Mouse (Mus musculus) limb, embryonic 15.5 days (tissue): ENCODE measurements around the gene Aldh1a1. TPM values are rescaled to one million over a fixed set of nuclear protein-coding genes. Genes with fewer than 3 reads are reported as not detected.
"Not testable (repeated sequence)": the region's sequence is repeated elsewhere in the genome, so short reads cannot be mapped to it uniquely, and the experiment has no call there.

ENCODE experiments used
- ATAC-seq: fragments of 200-750 bp; cut with Nextera tagmentation; 2 replicates; pipeline ENCODE4 v1.8.0; 2017; ENCODE audit warnings: low read depth, moderate TSS enrichment; ENCODE audit not compliant: insufficient number of reproducible peaks, low FRiP score, low TSS enrichment
- H3K27ac ChIP-seq: fragments of 300-500 bp; sonication (generic); 2 replicates; pipeline ENCODE4 v1.5.1; 2015; ENCODE audit warnings: moderate library complexity, mild to moderate bottlenecking, inconsistent platforms
- H3K27me3 ChIP-seq: fragments of 300-500 bp; sonication (generic); 2 replicates; pipeline ENCODE4 v1.6.1; 2015; ENCODE audit warnings: inconsistent platforms
- H3K36me3 ChIP-seq: fragments of 300-500 bp; sonication (generic); 2 replicates; pipeline ENCODE4 v1.6.1; 2015; ENCODE audit warnings: inconsistent platforms
- H3K4me1 ChIP-seq: fragments of 300-500 bp; sonication (generic); 2 replicates; pipeline ENCODE4 v1.6.1; 2015; ENCODE audit warnings: inconsistent platforms
- H3K4me2 ChIP-seq: fragments of 300-500 bp; sonication (generic); 2 replicates; pipeline ENCODE4 v1.6.1; 2015; ENCODE audit warnings: mild to moderate bottlenecking, inconsistent platforms
- H3K4me3 ChIP-seq: fragments of 300-500 bp; sonication (generic); 2 replicates; pipeline ENCODE4 v1.5.1; 2015; ENCODE audit warnings: mild to moderate bottlenecking, inconsistent platforms
- H3K9ac ChIP-seq: fragments of 300-500 bp; sonication (generic); 2 replicates; pipeline ENCODE4 v1.6.1; 2015; ENCODE audit warnings: inconsistent platforms
- H3K9me3 ChIP-seq: fragments of 300-500 bp; sonication (generic); 2 replicates; pipeline ENCODE4 v1.6.1; 2016; ENCODE audit warnings: inconsistent platforms
- WGBS: fragments of 180-500 bp; shearing (Covaris S2); methylation state at CpG from one replicate; pipeline ENCODE4 v1.1.7; 2015; 5-methylcytosine and 5-hydroxymethylcytosine counted together
- polyA plus RNA-seq: library from polyadenylated mRNA; unstranded; fragments of >200 nt; fragmentation: Nextera tagmentation; extraction: Ambion mirVana; gene quantifications from 2 replicates; pipeline ENCODE4 v1.2.1, GENCODE M21; 2015

Aldh1a1 gene
- polyA plus RNA-seq, 1 experiment from 2014 or later = 2.4 TPM

DNA sequence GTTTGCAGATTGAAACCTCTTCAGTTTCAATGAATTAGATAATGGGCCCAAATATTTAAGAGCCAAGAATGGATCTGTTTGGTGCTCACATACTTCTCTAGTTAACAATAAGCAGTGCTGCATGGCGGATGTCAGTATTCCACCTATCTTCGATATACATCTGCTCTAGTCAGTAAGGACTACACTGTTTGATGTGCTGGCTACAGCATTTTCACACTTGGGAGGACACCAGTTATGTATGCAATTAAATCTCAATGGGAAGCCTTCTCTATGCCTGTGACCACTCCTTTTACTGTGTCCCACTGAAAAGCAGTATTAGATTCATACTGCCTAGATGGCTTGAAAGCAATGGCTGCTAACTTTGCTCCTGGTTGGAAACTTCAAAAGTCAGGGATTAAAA is 111.4 kb downstream of the Aldh1a1 start:
- WGBS = 93% methylated on average over 2 of the region's 2 CpGs
- Histone ChIP-seq H3K9me3 (no peaks in the 10 kb centered on the region), H3K27ac (no peak overlapping the region), H3K36me3 (no peaks in the 10 kb centered on the region), H3K27me3 (no peaks in the 10 kb centered on the region), H3K4me3 (no peak overlapping the region), H3K4me1 (no peaks in the 10 kb centered on the region), H3K4me2 (no peak overlapping the region), H3K9ac (no peak overlapping the region)
- no peak for ATAC-seq

DNA sequence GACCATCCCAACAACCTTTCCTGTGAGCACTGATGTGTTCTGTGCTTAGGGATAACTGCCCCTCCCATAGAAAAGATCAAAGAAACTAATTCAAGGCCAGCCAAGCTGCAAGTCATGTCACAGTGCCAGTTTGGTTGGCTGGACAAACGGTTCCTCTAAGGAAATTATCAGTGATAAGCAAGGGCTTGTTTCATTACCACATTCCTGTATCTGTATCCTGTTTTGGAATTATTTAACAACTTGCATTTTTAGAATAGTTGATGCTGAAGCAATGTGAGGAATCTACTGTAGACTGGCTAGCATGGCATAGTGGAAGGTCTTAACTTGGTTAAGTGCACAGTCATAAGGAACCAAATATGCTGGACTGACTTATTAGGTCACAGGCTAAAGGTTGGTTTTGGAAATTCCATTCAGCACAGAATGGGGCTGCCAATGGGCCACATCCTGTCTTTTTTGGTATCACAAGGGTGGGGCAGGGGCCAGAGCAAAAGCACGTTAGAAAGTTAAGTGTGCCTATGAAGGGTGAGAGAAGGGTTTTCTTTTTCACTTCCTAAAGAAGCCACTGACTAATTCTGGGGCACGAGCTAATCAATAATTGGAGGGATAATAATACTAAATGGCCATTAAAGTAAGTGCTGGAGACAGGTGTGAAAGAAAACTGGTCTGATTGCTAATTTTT is 121.9 kb downstream of the Aldh1a1 start:
- H3K9ac ChIP-seq = no peak overlapping the region
- H3K27ac ChIP-seq = no peak overlapping the region
- H3K4me1 ChIP-seq = no peaks in the 10 kb centered on the region
- WGBS = 58% methylated on average over 3 of the region's 3 CpGs
- no peak overlapping the region for H3K4me2 ChIP-seq
- no peaks in the 10 kb centered on the region for H3K9me3 ChIP-seq
- no peaks in the 10 kb centered on the region for H3K27me3 ChIP-seq
- H3K36me3 ChIP-seq = no peaks in the 10 kb centered on the region
- ATAC-seq = no peak
- H3K4me3 ChIP-seq = no peak overlapping the region

DNA sequence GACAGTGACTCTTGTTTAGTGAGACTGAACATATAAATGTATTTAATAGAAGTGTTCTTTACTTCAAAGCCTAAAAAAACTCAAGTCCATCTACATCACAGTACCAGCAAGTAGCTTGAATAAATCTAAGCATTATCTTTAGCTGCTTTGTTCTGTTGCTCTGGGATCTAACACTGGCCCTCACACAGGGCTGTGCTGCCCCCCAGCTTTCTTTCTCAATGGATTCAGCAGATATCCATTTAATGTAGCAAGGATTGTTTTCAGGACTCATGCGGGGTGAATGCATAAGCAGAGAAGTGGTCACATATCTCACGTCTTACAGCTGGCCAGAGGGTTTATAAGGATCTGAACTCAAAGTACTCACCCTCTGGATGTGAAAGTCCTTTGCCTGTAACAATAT is 129.9 kb downstream of the Aldh1a1 start:
- WGBS = 78% methylated on average over 2 of the region's 2 CpGs
- no peak overlapping the region for H3K27ac ChIP-seq
- no peak overlapping the region for H3K4me3 ChIP-seq
- H3K36me3 ChIP-seq = no peaks in the 10 kb centered on the region
- no peak for ATAC-seq
- H3K4me2 ChIP-seq = no peak overlapping the region
- H3K9ac ChIP-seq = no peak overlapping the region
- no peaks in the 10 kb centered on the region for H3K27me3 ChIP-seq
- H3K9me3 ChIP-seq = no peaks in the 10 kb centered on the region
- no peaks in the 10 kb centered on the region for H3K4me1 ChIP-seq

DNA sequence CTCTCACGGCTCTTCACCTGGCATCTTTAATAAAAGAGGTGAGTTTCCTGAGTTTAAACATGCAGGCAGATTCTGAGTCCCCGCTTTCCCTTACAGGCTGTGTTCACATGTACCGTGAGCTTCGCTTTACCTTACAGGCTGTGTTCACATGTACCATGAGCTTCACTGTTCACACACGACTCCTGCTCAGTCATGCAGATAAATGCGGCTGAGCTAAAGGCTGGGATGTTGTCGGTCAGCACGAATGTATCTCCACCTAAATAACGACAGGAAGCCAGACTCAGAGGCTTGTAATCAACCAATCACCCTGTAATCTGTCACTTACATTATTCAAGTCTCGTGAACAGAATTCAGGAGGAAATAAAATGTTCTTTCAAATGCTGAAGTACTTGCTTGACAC is 130.9 kb downstream of the Aldh1a1 start:
- no peaks in the 10 kb centered on the region for H3K27me3 ChIP-seq
- H3K36me3 ChIP-seq = no peaks in the 10 kb centered on the region
- H3K4me3 ChIP-seq = no peak overlapping the region
- H3K9me3 ChIP-seq = no peaks in the 10 kb centered on the region
- H3K4me2 ChIP-seq = no peak overlapping the region
- H3K9ac ChIP-seq = no peak overlapping the region
- 66% methylated on average over 10 of the region's 10 CpGs for WGBS
- no peak overlapping the region for H3K27ac ChIP-seq
- H3K4me1 ChIP-seq = no peaks in the 10 kb centered on the region
- no peak for ATAC-seq

DNA sequence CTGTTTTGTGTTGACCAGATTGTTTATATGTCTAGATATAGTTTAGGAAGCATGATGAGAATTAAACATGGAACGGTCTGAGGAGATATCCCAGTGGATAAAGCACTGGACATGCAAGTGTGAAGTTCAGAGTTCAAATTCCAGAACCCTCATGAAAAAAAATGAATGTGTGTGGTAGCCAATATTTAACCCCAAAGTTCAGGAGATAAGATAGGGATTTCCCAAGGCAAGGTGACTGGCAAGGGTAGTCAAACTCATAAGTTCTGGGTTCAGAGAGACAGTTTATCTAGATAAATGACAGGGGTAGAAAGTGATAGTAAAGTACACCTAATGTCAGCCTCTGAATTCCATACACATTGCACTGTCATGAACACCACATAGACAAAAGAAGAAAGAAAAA is 138.5 kb downstream of the Aldh1a1 start:
- Histone ChIP-seq H3K9ac (no peak overlapping the region), H3K4me2 (no peak overlapping the region), H3K27ac (no peak overlapping the region), H3K36me3 (no peaks in the 10 kb centered on the region), H3K27me3 (no peaks in the 10 kb centered on the region), H3K4me1 (no peaks in the 10 kb centered on the region), H3K9me3 (no peaks in the 10 kb centered on the region), H3K4me3 (no peak overlapping the region)
- ATAC-seq = no peak
- 87% methylated on average over 1 of the region's 1 CpGs for WGBS

DNA sequence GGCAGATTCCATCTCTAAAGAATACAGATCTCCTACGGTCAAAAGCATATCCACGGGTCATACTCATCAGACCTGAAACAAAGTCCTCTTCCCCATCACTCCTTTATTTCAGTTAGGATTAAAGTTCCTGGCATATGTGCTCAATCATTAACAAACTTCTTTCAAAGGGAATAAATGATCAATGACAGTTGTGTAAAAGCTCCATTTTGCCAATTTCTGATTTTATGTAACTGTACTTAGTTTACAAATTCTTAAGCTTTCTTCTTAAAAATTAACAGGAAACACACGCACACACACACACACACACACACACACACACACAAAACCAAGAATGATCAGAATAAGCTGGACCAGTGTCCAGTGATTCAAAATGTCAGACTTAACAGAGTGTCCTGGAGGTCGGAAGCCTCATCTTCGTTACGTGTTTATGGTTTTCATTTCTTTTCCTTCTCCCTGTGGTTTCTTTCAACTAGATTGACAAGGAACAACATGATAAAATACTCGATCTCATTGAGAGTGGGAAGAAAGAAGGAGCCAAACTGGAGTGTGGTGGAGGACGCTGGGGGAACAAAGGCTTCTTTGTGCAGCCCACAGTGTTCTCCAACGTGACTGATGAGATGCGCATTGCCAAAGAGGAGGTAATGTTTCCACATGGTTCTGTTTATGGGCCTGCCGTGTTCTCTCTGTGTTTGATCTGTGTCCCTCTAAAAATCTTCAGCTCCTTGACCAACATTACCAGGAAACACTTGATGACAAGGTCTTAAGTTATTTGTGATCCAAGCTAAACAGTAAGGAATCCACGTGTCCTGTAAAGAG is 141.6 kb downstream of the Aldh1a1 start:
- Histone ChIP-seq H3K4me1 (no peaks in the 10 kb centered on the region), H3K4me2 (no peak overlapping the region), H3K4me3 (no peak overlapping the region), H3K9ac (no peak overlapping the region), H3K27me3 (no peaks in the 10 kb centered on the region), H3K27ac (no peak overlapping the region), H3K36me3 (no peaks in the 10 kb centered on the region), H3K9me3 (no peaks in the 10 kb centered on the region)
- WGBS = 58% methylated on average over 12 of the region's 12 CpGs
- ATAC-seq = no peak

DNA sequence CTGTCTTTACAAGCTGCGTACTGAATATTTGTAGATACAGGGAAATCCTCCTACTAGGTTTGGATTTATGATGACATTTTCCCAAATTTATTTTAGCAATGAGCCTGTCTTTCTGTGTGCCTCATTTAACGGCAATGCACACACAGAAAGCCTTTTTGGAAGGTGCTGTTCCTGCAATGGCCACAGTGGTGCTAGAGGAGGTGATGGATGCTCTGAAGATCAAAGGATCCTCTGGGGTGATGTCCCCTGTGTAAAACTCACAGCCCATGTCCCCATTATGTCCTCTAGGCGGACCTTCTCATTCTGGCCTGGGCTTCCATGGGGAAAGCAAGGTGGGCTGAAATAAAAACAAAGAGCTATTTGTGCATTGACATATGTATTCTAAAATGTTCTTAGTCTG is 151.8 kb downstream of the Aldh1a1 start:
- no peak overlapping the region for H3K4me3 ChIP-seq
- no peaks in the 10 kb centered on the region for H3K9me3 ChIP-seq
- ATAC-seq = no peak
- no peaks in the 10 kb centered on the region for H3K36me3 ChIP-seq
- WGBS = 55% methylated on average over 3 of the region's 3 CpGs
- no peaks in the 10 kb centered on the region for H3K4me1 ChIP-seq
- no peak overlapping the region for H3K27ac ChIP-seq
- no peak overlapping the region for H3K9ac ChIP-seq
- no peak overlapping the region for H3K4me2 ChIP-seq
- no peaks in the 10 kb centered on the region for H3K27me3 ChIP-seq

DNA sequence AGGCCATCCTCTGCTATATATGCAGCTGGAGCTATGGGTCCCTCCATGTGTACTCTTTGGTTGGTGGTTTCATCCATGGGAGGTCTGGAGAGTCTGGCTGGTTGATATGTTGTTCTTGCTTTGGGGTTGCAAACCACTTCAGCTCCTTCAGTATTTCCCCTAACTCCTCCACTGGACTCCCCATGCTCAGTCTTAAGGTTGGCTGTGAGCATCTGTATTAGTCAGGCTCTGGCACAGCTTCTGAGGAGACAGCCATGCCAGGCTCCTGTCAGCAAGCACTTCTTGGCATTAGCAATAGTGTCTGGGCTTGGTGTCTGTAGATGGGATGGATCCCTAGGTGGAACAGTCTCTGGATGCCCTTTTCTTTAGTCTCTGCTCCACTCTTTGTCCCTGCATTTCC is 155.0 kb downstream of the Aldh1a1 start:
- H3K4me1 ChIP-seq, H3K27me3 ChIP-seq, H3K9ac ChIP-seq, H3K36me3 ChIP-seq, ATAC-seq, H3K9me3 ChIP-seq, H3K4me3 ChIP-seq, H3K4me2 ChIP-seq, H3K27ac ChIP-seq: not testable (repeated sequence)

DNA sequence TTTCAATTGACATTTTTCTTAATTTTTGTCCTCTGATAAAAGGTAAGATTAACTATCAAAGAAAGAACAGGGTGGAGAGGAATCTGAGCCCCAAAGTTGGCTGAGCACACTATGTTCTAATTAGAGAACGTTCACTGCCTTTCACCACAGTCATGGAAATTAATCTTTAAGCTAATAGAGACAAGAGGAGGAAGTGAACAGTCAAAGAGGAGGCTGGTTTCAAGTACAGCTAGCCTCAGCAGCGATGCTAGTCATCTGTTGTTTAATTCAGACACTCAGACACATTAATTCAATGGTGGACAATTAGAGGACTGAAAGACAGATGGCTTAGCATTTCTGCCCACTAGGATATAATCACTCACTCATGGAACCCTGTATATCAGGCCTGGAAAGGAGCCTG is 157.5 kb downstream of the Aldh1a1 start:
- Histone ChIP-seq H3K9me3 (no peaks in the 10 kb centered on the region), H3K27me3 (no peaks in the 10 kb centered on the region), H3K36me3 (no peaks in the 10 kb centered on the region), H3K4me3 (no peak overlapping the region), H3K4me1 (no peaks in the 10 kb centered on the region), H3K9ac (no peak overlapping the region), H3K4me2 (no peak overlapping the region), H3K27ac (no peak overlapping the region)
- WGBS = 34% methylated on average over 2 of the region's 2 CpGs
- ATAC-seq = no peak

DNA sequence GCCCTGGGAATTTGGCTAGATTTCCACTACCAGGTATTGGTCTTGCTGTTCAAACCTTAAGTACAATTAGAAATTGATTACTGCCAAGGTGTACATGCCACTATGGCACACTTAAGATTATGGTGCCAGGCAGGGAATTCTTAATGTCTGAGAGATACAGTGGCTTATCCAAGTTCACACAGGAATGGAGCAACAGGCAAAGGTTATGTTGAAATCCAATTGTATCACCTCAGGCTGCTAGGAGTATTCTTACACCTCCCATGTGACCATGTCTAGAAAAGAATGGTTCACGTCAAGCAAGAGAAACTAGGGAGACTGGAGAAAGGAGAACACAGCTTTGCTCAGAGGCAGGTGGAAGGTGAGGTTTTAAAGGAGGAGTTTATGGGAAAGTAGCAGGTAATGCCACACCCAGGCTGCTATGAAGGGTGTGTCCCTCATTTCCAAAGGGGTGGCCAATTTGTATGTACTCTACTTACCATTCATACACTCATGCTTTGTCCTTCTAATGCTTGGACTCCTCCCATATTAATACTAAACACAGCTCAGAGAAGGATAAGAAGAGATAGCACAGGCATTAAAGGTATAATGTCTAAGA is 160.7 kb downstream of the Aldh1a1 start:
- Histone ChIP-seq H3K27ac (no peak overlapping the region), H3K36me3 (no peaks in the 10 kb centered on the region), H3K27me3 (no peaks in the 10 kb centered on the region), H3K4me1 (no peaks in the 10 kb centered on the region), H3K9ac (no peak overlapping the region), H3K4me2 (no peak overlapping the region), H3K9me3 (no peaks in the 10 kb centered on the region), H3K4me3 (no peak overlapping the region)
- 67% methylated on average over 1 of the region's 1 CpGs for WGBS
- no peak for ATAC-seq

DNA sequence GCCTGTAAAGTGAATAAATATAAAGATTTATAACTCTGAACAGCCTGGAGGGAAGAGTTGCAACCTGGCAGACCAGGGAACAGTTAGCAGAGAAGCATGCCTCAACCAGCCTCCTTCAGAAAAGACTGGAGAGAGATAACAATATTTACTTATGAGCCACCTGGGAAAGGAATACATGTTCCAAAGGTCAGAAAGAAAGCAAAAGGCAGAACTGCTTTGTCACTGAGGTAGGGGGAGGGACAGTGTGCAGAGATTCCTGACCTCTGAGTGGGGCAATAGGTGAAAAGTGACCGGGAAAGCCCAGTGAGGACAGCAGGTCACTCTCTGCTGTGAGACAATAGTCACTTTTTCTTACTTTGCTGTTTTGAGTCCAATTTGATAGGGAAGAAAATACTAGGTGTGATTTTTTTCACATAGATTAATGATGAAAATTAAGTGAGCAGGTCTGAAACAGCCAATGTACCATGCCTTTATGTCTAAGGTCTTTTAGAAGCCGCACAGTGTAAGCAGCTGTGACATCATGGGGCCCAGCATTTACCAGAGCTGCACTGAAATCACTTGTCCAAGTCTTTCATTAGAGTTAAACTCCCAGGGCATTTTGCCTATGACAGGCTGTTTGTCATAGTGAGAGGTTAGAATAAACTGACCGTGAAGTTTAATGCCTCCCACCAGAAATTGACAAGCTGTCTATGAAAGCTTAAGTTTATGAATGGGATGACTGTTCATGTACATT is 161.8 kb downstream of the Aldh1a1 start:
- H3K4me2 ChIP-seq = no peak overlapping the region
- ATAC-seq = no peak
- H3K9ac ChIP-seq = no peak overlapping the region
- 50% methylated on average over 3 of the region's 3 CpGs for WGBS
- no peaks in the 10 kb centered on the region for H3K4me1 ChIP-seq
- H3K36me3 ChIP-seq = no peaks in the 10 kb centered on the region
- H3K9me3 ChIP-seq = no peaks in the 10 kb centered on the region
- no peaks in the 10 kb centered on the region for H3K27me3 ChIP-seq
- H3K27ac ChIP-seq = no peak overlapping the region
- no peak overlapping the region for H3K4me3 ChIP-seq
